Mouse (Mus musculus): Measurements from ENCODE around the gene Acvr1.

Gene Acvr1

GRCm38 (mm10) chr2:58408926-58409634, 157.9 kb downstream of the Acvr1 start:
- no peak for DNase-seq (ENCODE audit: low read depth)

- DNase-seq (ENCODE audit: low read depth): no peak
Measured at GRCm38 (mm10) chr2:58403481-58403880, 163.5 kb downstream of the Acvr1 start.

- DNase-seq (ENCODE audit: low read depth): no peak
Measured at GRCm38 (mm10) chr2:58388601-58389000, 178.4 kb downstream of the Acvr1 start.

- no peak for DNase-seq (ENCODE audit: low read depth)
Measured at GRCm38 (mm10) chr2:58380020-58380419, 186.9 kb downstream of the Acvr1 start.

GRCm38 (mm10) chr2:58379475-58379874, 187.5 kb downstream of the Acvr1 start:
- DNase-seq (ENCODE audit: low read depth): no peak

GRCm38 (mm10) chr2:58377417-58378130, 189.4 kb downstream of the Acvr1 start:
- DNase-seq (ENCODE audit: low read depth): no peak

- no peak for DNase-seq (ENCODE audit: low read depth)
Measured at GRCm38 (mm10) chr2:58366196-58366595, 200.8 kb downstream of the Acvr1 start.

- no peak for DNase-seq (ENCODE audit: low read depth)
Measured at GRCm38 (mm10) chr2:58361361-58362046, 205.5 kb downstream of the Acvr1 start.

- DNase-seq (ENCODE audit: low read depth): no peak
Measured at GRCm38 (mm10) chr2:58358132-58358460, 208.9 kb downstream of the Acvr1 start.

- DNase-seq (ENCODE audit: low read depth): peak; percentile 20
Measured at GRCm38 (mm10) chr2:58357414-58358131, 209.4 kb downstream of the Acvr1 start, which contains the start of gene Acvr1c. TSS of gene Acvr1c (minus strand) at chr2:58357895.

GRCm38 (mm10) chr2:58357068-58357413, 209.9 kb downstream of the Acvr1 start:
- no peak for DNase-seq (ENCODE audit: low read depth)

- DNase-seq (ENCODE audit: low read depth): no peak
Measured at GRCm38 (mm10) chr2:58354389-58354788, 212.6 kb downstream of the Acvr1 start.

- no peak for DNase-seq (ENCODE audit: low read depth)
Measured at GRCm38 (mm10) chr2:58352846-58353245, 214.1 kb downstream of the Acvr1 start.

- no peak for DNase-seq (ENCODE audit: low read depth)
Measured at GRCm38 (mm10) chr2:58350657-58351056, 216.3 kb downstream of the Acvr1 start.
